Mouse (Mus musculus) liver, embryonic 14 days (tissue): ENCODE measurements around the gene C2cd5. TPM values are rescaled to one million over a fixed set of nuclear protein-coding genes. Genes with fewer than 3 reads are reported as not detected.

Experiments used
- polyA plus RNA-seq: library from polyadenylated mRNA; depleted of rRNA; stranded (reverse); fragments of >200 nt; gene quantifications from 2 replicates; pipeline ENCODE4 v1.2.3, GENCODE M21; 2012; rRNA removed

Gene C2cd5
- 14.2 and 17.1 TPM in 2 replicates for polyA plus RNA-seq

GRCm38 (mm10) chr6:143099681-143100382, at the start of gene C2cd5:
C2cd5 (minus strand) TSS chr6:143100141.

GRCm38 (mm10) chr6:142964076-142964530, 135.8 kb downstream of the C2cd5 start, which contains the start of gene St8sia1:
St8sia1 (minus strand) TSS chr6:142964452.

Other genes starting within 250 kb of the C2cd5 start
- gene St8sia1, start 135.7 kb downstream of the C2cd5 start, polyA plus RNA-seq = 0.06 and 0.10 TPM in 2 replicates
- 12.2 and 14.9 TPM in 2 replicates for gene Etnk1, start 67.1 kb upstream of the C2cd5 start, polyA plus RNA-seq